Mouse (Mus musculus): ENCODE data around the gene Arl16. TPM values are rescaled to one million over a fixed set of nuclear protein-coding genes. Genes with fewer than 3 reads are reported as not detected.
"Not testable (repeated sequence)": the region's sequence is repeated elsewhere in the genome, so short reads cannot be mapped to it uniquely, and the experiment has no call there.

Gene Arl16
- 42.9 and 44.4 TPM in 2 replicates for polyA plus RNA-seq (2014; fragmentation: Nextera tagmentation; extraction: Ambion mirVana)

- WGBS, result under 1% methylated on average over 52 of the region's 54 CpGs
- peak within 1 kb of the TSS; percentile 91 for H3K4me3 ChIP-seq (ENCODE audit: low read depth, low read length)
- DNase-seq (peak; percentile 99), ATAC-seq (ENCODE audit: insufficient read depth) (peak; percentile 100)
- no peaks in the 10 kb centered on the region for H3K9me3 ChIP-seq (ENCODE audit: low read depth, low read length)
- H3K9ac ChIP-seq, result peak within 1 kb of the TSS; percentile 78
- peak within 1 kb of the TSS; percentile 78 for H3K4me2 ChIP-seq
- peaks cover 10% of the 10 kb centered on the region; the same call in 1 of the 2 replicates for H3K4me1 ChIP-seq (ENCODE audit: insufficient read depth)
- no peak for TF ChIP-seq CTCF (IDR thresholded peaks at IDR 0.05; ENCODE audit: low read depth)
- peaks cover 61% of the 10 kb centered on the region for H3K36me3 ChIP-seq (ENCODE audit: insufficient read depth)
- H3K27me3 ChIP-seq (ENCODE audit: insufficient read depth, low read length), result no peaks in the 10 kb centered on the region
- H3K27ac ChIP-seq (ENCODE audit: low read depth), result peak within 1 kb of the TSS; percentile 42; the same call in 1 of the 2 replicates
These were observed at the start of gene Arl16 for GRCm38 (mm10) chr11:120467051-120467735. TSS of gene Arl16 (minus strand) at chr11:120467607.

- TF ChIP-seq CTCF (IDR thresholded peaks at IDR 0.05; ENCODE audit: low read depth), result no peak
- no peaks in the 10 kb centered on the region for H3K9me3 ChIP-seq (ENCODE audit: low read depth, low read length)
These were observed 49.7 kb upstream of the Arl16 start for GRCm38 (mm10) chr11:120517147-120517546.

GRCm38 (mm10) chr11:120515611-120516010 is 48.2 kb upstream of the Arl16 start:
- DNase-seq, result peak; percentile 95
- Histone ChIP-seq H3K27me3 (ENCODE audit: insufficient read depth, low read length) (no peaks in the 10 kb centered on the region), H3K4me2 (no peak overlapping the region), H3K9ac (no peak overlapping the region), H3K9me3 (ENCODE audit: low read depth, low read length) (no peaks in the 10 kb centered on the region), H3K36me3 (ENCODE audit: insufficient read depth) (no peaks in the 10 kb centered on the region), H3K4me3 (ENCODE audit: low read depth, low read length) (no peak overlapping the region), H3K4me1 (ENCODE audit: insufficient read depth) (0 out of 2 replicates have a peak, but pooled peaks cover 4% of the 10 kb centered on the region), H3K27ac (ENCODE audit: low read depth) (no peak overlapping the region)
- WGBS, result 18% methylated on average over 17 of the region's 17 CpGs
- peak; percentile 99 for TF ChIP-seq CTCF (IDR thresholded peaks at IDR 0.05; ENCODE audit: low read depth)
- peak; percentile 55; the same call in 1 of the 2 replicates for ATAC-seq (ENCODE audit: insufficient read depth)

More at GRCm38 (mm10) chr11:120517147-120517546, 49.7 kb upstream of the Arl16 start:
- Histone ChIP-seq H3K4me1 (ENCODE audit: insufficient read depth) (0 out of 2 replicates have a peak, but pooled peaks cover 4% of the 10 kb centered on the region), H3K4me2 (no peak overlapping the region), H3K9ac (no peak overlapping the region), H3K4me3 (ENCODE audit: low read depth, low read length) (no peak overlapping the region), H3K36me3 (ENCODE audit: insufficient read depth) (no peaks in the 10 kb centered on the region), H3K27ac (ENCODE audit: low read depth) (no peak overlapping the region), H3K27me3 (ENCODE audit: insufficient read depth, low read length) (no peaks in the 10 kb centered on the region)
- no peak for ATAC-seq (ENCODE audit: insufficient read depth)
- whole genome bisulfite sequencing, result 66% methylated on average over 4 of the region's 4 CpGs
- DNase-seq, result no peak

GRCm38 (mm10) chr11:120514262-120514661 is 46.9 kb upstream of the Arl16 start:
- not testable (repeated sequence) for H3K27ac ChIP-seq (ENCODE audit: low read depth); H3K4me1 ChIP-seq (ENCODE audit: insufficient read depth); H3K36me3 ChIP-seq (ENCODE audit: insufficient read depth); H3K9me3 ChIP-seq (ENCODE audit: low read depth, low read length); H3K27me3 ChIP-seq (ENCODE audit: insufficient read depth, low read length); H3K4me3 ChIP-seq (ENCODE audit: low read depth, low read length); ATAC-seq (ENCODE audit: insufficient read depth); DNase-seq; H3K4me2 ChIP-seq; H3K9ac ChIP-seq
- WGBS, result 76% methylated on average over 2 of the region's 2 CpGs

- no peak overlapping the region for H3K4me2 ChIP-seq
- no peak for DNase-seq
- H3K4me1 ChIP-seq (ENCODE audit: insufficient read depth), result 0 out of 2 replicates have a peak, but pooled peaks cover 4% of the 10 kb centered on the region
- H3K36me3 ChIP-seq (ENCODE audit: insufficient read depth), result no peaks in the 10 kb centered on the region
- no peaks in the 10 kb centered on the region for H3K27me3 ChIP-seq (ENCODE audit: insufficient read depth, low read length)
- no peaks in the 10 kb centered on the region for H3K9me3 ChIP-seq (ENCODE audit: low read depth, low read length)
- H3K27ac ChIP-seq (ENCODE audit: low read depth), result no peak overlapping the region
- no peak for ATAC-seq (ENCODE audit: insufficient read depth)
- TF ChIP-seq CTCF (IDR thresholded peaks at IDR 0.05; ENCODE audit: low read depth), result no peak
- H3K4me3 ChIP-seq (ENCODE audit: low read depth, low read length), result no peak overlapping the region
- 29% methylated on average over 6 of the region's 6 CpGs for WGBS
- no peak overlapping the region for H3K9ac ChIP-seq
These were observed 45.5 kb upstream of the Arl16 start for GRCm38 (mm10) chr11:120512790-120513453.

GRCm38 (mm10) chr11:120510375-120511030 is 43.1 kb upstream of the Arl16 start:
- Histone ChIP-seq H3K9ac (peak overlapping the region; percentile 38), H3K27me3 (ENCODE audit: insufficient read depth, low read length) (no peaks in the 10 kb centered on the region), H3K36me3 (ENCODE audit: insufficient read depth) (no peaks in the 10 kb centered on the region), H3K4me2 (peak overlapping the region; percentile 49), H3K9me3 (ENCODE audit: low read depth, low read length) (no peaks in the 10 kb centered on the region), H3K4me1 (ENCODE audit: insufficient read depth) (0 out of 2 replicates have a peak, but pooled peaks cover 4% of the 10 kb centered on the region), H3K4me3 (ENCODE audit: low read depth, low read length) (peak overlapping the region; percentile 6), H3K27ac (ENCODE audit: low read depth) (peak overlapping the region; percentile 2)
- no peak for TF ChIP-seq CTCF (IDR thresholded peaks at IDR 0.05; ENCODE audit: low read depth)
- 7% methylated on average over 16 of the region's 16 CpGs for WGBS
- peak; percentile 57 for DNase-seq
- 0 out of 2 replicates have a peak, but pooled peaks have one; percentile 25 for ATAC-seq (ENCODE audit: insufficient read depth)

All from lung, embryonic 14.5 days (tissue).